Mouse (Mus musculus): ENCODE measurements around the gene Pex6.

DNA sequence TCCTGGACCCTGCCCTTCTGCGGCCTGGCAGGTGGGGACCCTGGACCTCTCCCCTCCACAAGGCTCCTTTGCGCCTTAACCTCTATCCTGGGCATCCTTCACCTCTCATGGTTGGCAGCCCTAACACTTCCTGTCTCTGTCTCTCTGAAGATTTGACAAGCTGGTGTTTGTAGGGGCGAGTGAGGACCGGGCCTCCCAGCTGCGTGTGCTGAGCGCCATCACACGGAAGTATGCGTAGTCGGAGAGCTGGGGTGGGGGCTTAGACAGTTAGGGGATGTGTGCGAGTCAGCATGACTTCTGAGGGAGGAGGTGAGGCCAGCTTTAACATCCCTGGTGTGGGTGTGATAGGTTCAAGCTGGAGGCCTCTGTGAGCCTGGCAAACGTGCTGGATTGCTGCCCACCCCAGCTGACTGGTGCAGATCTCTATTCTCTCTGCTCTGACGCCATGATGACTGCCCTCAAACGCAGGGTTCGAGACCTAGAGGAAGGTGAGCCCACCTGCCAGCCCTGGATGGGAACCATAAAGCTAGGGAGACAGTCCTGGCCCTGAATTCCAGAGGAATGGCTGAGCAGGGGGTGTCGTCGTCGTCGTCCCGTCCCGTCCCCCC lies 13.3 kb downstream of the Pex6 start:
- TF ChIP-seq CTCF (conservative IDR thresholded peaks at IDR 0.05; ENCODE audit: low read length) (no peak), POU5F1 (IDR thresholded peaks at IDR 0.05; ENCODE audit: borderline replicate concordance, low read length) (no peak)
